Mouse (Mus musculus): ENCODE data around the gene Cers2. TPM values are rescaled to one million over a fixed set of nuclear protein-coding genes. Genes with fewer than 3 reads are reported as not detected.

Gene Cers2
- polyA plus RNA-seq, 1 experiment from 2014 or later: 209 TPM

- no peak for ATAC-seq (ENCODE audit: low FRiP score, low TSS enrichment)
- Histone ChIP-seq H3K27me3 (ENCODE audit: insufficient read depth, low read length) (no peaks in the 10 kb centered on the region), H3K9ac (replicated peaks; ENCODE audit: low read length) (no peak overlapping the region), H3K9me3 (ENCODE audit: low read length) (no peaks in the 10 kb centered on the region), H3K4me3 (ENCODE audit: low read length) (no peak overlapping the region), H3K4me2 (replicated peaks; ENCODE audit: low read depth, low read length) (no peak overlapping the region), H3K27ac (ENCODE audit: low read length) (peak overlapping the region; percentile 46), H3K36me3 (ENCODE audit: insufficient read depth, low read length) (peaks cover 18% of the 10 kb centered on the region), H3K4me1 (ENCODE audit: insufficient read depth, low read length) (peaks cover 30% of the 10 kb centered on the region)
- 79% methylated on average over 7 of the region's 7 CpGs for WGBS
Measured at GRCm38 (mm10) chr3:95286510-95286909, 28.1 kb upstream of the Cers2 start.

DNA sequence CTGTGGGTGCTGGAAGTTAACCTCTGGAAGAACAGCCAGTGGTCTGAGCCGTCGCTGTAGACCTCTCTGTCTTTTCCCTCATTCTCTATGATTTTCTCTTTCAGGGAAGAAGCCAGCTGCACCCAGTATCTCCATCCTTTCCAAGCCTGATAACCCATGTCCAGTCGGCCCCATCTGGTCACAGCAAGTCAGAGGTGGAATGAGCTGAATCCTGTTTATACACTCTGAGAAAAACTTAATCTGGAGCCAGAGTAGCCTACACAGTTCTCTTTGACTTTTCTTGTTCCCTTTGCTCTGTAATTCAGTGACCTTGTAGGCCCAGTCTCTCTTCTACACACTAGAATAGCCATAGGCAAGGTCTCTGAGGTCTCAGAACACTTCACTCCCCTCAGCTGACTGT is 27.1 kb upstream of the Cers2 start:
- Histone ChIP-seq H3K36me3 (ENCODE audit: insufficient read depth, low read length) (peaks cover 18% of the 10 kb centered on the region), H3K27ac (ENCODE audit: low read length) (no peak overlapping the region), H3K27me3 (ENCODE audit: insufficient read depth, low read length) (no peaks in the 10 kb centered on the region), H3K4me1 (ENCODE audit: insufficient read depth, low read length) (peaks cover 30% of the 10 kb centered on the region), H3K4me2 (replicated peaks; ENCODE audit: low read depth, low read length) (no peak overlapping the region), H3K9me3 (ENCODE audit: low read length) (no peaks in the 10 kb centered on the region), H3K4me3 (ENCODE audit: low read length) (no peak overlapping the region), H3K9ac (replicated peaks; ENCODE audit: low read length) (no peak overlapping the region)
- WGBS: 87% methylated on average over 3 of the region's 3 CpGs
- ATAC-seq (ENCODE audit: low FRiP score, low TSS enrichment): no peak

DNA sequence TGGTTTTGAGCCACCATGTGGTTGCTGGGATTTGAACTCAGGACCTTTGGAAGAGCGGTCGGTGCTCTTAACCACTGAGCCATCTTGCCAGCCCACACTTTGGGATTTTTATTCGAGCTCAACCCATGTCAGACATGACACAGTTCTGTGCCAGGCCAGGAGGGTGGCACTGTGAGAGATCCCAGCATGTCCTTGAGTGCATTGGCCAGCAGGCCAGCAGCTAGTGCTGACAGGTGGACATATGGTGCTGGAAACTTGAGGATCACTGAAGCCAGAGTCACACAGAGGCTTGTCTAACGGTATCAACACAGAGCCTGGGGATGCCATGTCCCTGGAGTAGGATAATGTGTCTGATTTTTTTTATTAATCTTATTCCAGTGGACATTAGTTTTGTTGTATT is 25.2 kb upstream of the Cers2 start:
- no peaks in the 10 kb centered on the region for H3K9me3 ChIP-seq (ENCODE audit: low read length)
- no peak overlapping the region for H3K9ac ChIP-seq (replicated peaks; ENCODE audit: low read length)
- H3K4me3 ChIP-seq (ENCODE audit: low read length): no peak overlapping the region
- no peak for ATAC-seq (ENCODE audit: low FRiP score, low TSS enrichment)
- no peaks in the 10 kb centered on the region for H3K27me3 ChIP-seq (ENCODE audit: insufficient read depth, low read length)
- peaks cover 27% of the 10 kb centered on the region for H3K4me1 ChIP-seq (ENCODE audit: insufficient read depth, low read length)
- 90% methylated on average over 4 of the region's 4 CpGs for WGBS
- H3K27ac ChIP-seq (ENCODE audit: low read length): no peak overlapping the region
- H3K4me2 ChIP-seq (replicated peaks; ENCODE audit: low read depth, low read length): no peak overlapping the region
- H3K36me3 ChIP-seq (ENCODE audit: insufficient read depth, low read length): peaks cover 32% of the 10 kb centered on the region

DNA sequence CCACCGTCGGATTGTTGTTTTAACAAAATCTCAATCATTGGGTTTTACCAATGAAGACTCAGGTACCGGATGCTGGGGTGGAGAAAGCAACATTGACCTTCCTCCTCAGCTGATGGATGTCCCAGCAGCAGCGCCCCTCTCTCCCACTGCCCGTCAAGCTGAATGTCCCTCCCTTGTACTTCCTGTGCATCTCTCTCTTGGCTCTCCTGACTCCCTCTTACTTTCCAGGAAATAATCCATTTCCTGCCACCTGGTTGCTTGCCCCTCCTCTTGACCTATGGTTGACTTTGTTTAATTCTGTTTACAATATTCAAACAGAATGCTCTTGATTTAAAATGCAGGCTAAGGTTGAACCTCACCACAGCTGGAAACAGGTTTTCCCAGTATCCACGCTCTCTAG is 24.4 kb upstream of the Cers2 start:
- 74% methylated on average over 6 of the region's 6 CpGs for WGBS
- Histone ChIP-seq H3K27me3 (ENCODE audit: insufficient read depth, low read length) (no peaks in the 10 kb centered on the region), H3K9ac (replicated peaks; ENCODE audit: low read length) (no peak overlapping the region), H3K4me3 (ENCODE audit: low read length) (no peak overlapping the region), H3K4me2 (replicated peaks; ENCODE audit: low read depth, low read length) (no peak overlapping the region), H3K4me1 (ENCODE audit: insufficient read depth, low read length) (peaks cover 20% of the 10 kb centered on the region), H3K36me3 (ENCODE audit: insufficient read depth, low read length) (peaks cover 40% of the 10 kb centered on the region), H3K27ac (ENCODE audit: low read length) (no peak overlapping the region), H3K9me3 (ENCODE audit: low read length) (no peaks in the 10 kb centered on the region)
- ATAC-seq (ENCODE audit: low FRiP score, low TSS enrichment): no peak

- no peak overlapping the region for H3K9ac ChIP-seq (replicated peaks; ENCODE audit: low read length)
- no peak for ATAC-seq (ENCODE audit: low FRiP score, low TSS enrichment)
- H3K36me3 ChIP-seq (ENCODE audit: insufficient read depth, low read length): peaks cover 42% of the 10 kb centered on the region
- H3K27me3 ChIP-seq (ENCODE audit: insufficient read depth, low read length): no peaks in the 10 kb centered on the region
- H3K4me1 ChIP-seq (ENCODE audit: insufficient read depth, low read length): peaks cover 17% of the 10 kb centered on the region
- WGBS: 89% methylated on average over 4 of the region's 4 CpGs
- H3K4me3 ChIP-seq (ENCODE audit: low read length): no peak overlapping the region
- H3K4me2 ChIP-seq (replicated peaks; ENCODE audit: low read depth, low read length): no peak overlapping the region
- H3K9me3 ChIP-seq (ENCODE audit: low read length): no peaks in the 10 kb centered on the region
- H3K27ac ChIP-seq (ENCODE audit: low read length): no peak overlapping the region
Measured at GRCm38 (mm10) chr3:95291041-95291440, 23.6 kb upstream of the Cers2 start.

GRCm38 (mm10) chr3:95292899-95293298 is 21.7 kb upstream of the Cers2 start:
- Histone ChIP-seq H3K4me3 (ENCODE audit: low read length) (no peak overlapping the region), H3K4me1 (ENCODE audit: insufficient read depth, low read length) (peaks cover 11% of the 10 kb centered on the region), H3K9me3 (ENCODE audit: low read length) (no peaks in the 10 kb centered on the region), H3K4me2 (replicated peaks; ENCODE audit: low read depth, low read length) (no peak overlapping the region), H3K27me3 (ENCODE audit: insufficient read depth, low read length) (no peaks in the 10 kb centered on the region), H3K9ac (replicated peaks; ENCODE audit: low read length) (no peak overlapping the region), H3K27ac (ENCODE audit: low read length) (peak overlapping the region; percentile 1; the same call in 1 of the 2 replicates), H3K36me3 (ENCODE audit: insufficient read depth, low read length) (peaks cover 44% of the 10 kb centered on the region)
- 85% methylated on average over 2 of the region's 2 CpGs for WGBS
- no peak for ATAC-seq (ENCODE audit: low FRiP score, low TSS enrichment)

GRCm38 (mm10) chr3:95293537-95293936 is 21.1 kb upstream of the Cers2 start:
- Histone ChIP-seq H3K4me3 (ENCODE audit: low read length) (no peak overlapping the region), H3K9ac (replicated peaks; ENCODE audit: low read length) (no peak overlapping the region), H3K4me1 (ENCODE audit: insufficient read depth, low read length) (peaks cover 11% of the 10 kb centered on the region), H3K36me3 (ENCODE audit: insufficient read depth, low read length) (peaks cover 38% of the 10 kb centered on the region), H3K9me3 (ENCODE audit: low read length) (no peaks in the 10 kb centered on the region), H3K27ac (ENCODE audit: low read length) (peak overlapping the region; percentile 1; the same call in 1 of the 2 replicates), H3K4me2 (replicated peaks; ENCODE audit: low read depth, low read length) (no peak overlapping the region), H3K27me3 (ENCODE audit: insufficient read depth, low read length) (no peaks in the 10 kb centered on the region)
- WGBS: 42% methylated on average over 11 of the region's 11 CpGs
- no peak; the same call in 1 of the 2 replicates for ATAC-seq (ENCODE audit: low FRiP score, low TSS enrichment)

DNA sequence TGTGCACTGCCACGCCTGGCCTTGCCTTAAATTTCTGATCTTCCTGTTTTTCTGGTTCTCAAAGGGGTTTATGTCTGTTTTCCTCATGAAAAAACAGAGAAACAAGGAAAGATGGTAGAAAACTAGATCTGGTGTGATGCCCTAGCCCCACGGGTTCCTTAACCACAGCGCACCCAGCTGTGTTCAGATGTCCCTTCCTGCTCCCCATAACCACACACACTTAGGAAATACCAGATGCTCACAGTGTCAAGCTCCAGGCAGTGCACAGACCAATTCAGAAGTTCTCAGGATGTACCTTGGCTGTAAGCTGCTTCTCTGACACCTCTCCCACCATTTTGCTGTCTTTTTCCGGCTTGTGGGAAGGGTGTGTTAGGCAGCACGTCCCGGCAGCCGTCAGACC is 20.3 kb upstream of the Cers2 start:
- 89% methylated on average over 7 of the region's 7 CpGs for whole genome bisulfite sequencing
- no peak for ATAC-seq (ENCODE audit: low FRiP score, low TSS enrichment)
- no peak overlapping the region for H3K4me3 ChIP-seq (ENCODE audit: low read length)
- peaks cover 11% of the 10 kb centered on the region for H3K4me1 ChIP-seq (ENCODE audit: insufficient read depth, low read length)
- no peaks in the 10 kb centered on the region for H3K9me3 ChIP-seq (ENCODE audit: low read length)
- peaks cover 35% of the 10 kb centered on the region for H3K36me3 ChIP-seq (ENCODE audit: insufficient read depth, low read length)
- no peaks in the 10 kb centered on the region for H3K27me3 ChIP-seq (ENCODE audit: insufficient read depth, low read length)
- H3K27ac ChIP-seq (ENCODE audit: low read length): no peak overlapping the region
- no peak overlapping the region for H3K9ac ChIP-seq (replicated peaks; ENCODE audit: low read length)
- no peak overlapping the region for H3K4me2 ChIP-seq (replicated peaks; ENCODE audit: low read depth, low read length)

GRCm38 (mm10) chr3:95294718-95295117 is 19.9 kb upstream of the Cers2 start:
- Histone ChIP-seq H3K4me1 (ENCODE audit: insufficient read depth, low read length) (peaks cover 11% of the 10 kb centered on the region), H3K27ac (ENCODE audit: low read length) (no peak overlapping the region), H3K27me3 (ENCODE audit: insufficient read depth, low read length) (no peaks in the 10 kb centered on the region), H3K9me3 (ENCODE audit: low read length) (no peaks in the 10 kb centered on the region), H3K36me3 (ENCODE audit: insufficient read depth, low read length) (peaks cover 35% of the 10 kb centered on the region), H3K4me2 (replicated peaks; ENCODE audit: low read depth, low read length) (no peak overlapping the region), H3K4me3 (ENCODE audit: low read length) (no peak overlapping the region), H3K9ac (replicated peaks; ENCODE audit: low read length) (no peak overlapping the region)
- ATAC-seq (ENCODE audit: low FRiP score, low TSS enrichment): no peak
- WGBS: 86% methylated on average over 5 of the region's 5 CpGs

- no peak overlapping the region for H3K4me2 ChIP-seq (replicated peaks; ENCODE audit: low read depth, low read length)
- peak; percentile 42; the same call in 1 of the 2 replicates for ATAC-seq (ENCODE audit: low FRiP score, low TSS enrichment)
- WGBS: 70% methylated on average over 11 of the region's 11 CpGs
- H3K27me3 ChIP-seq (ENCODE audit: insufficient read depth, low read length): no peaks in the 10 kb centered on the region
- peak overlapping the region; percentile 35; the same call in 1 of the 2 replicates for H3K27ac ChIP-seq (ENCODE audit: low read length)
- H3K4me3 ChIP-seq (ENCODE audit: low read length): no peak overlapping the region
- peaks cover 11% of the 10 kb centered on the region for H3K4me1 ChIP-seq (ENCODE audit: insufficient read depth, low read length)
- no peaks in the 10 kb centered on the region for H3K9me3 ChIP-seq (ENCODE audit: low read length)
- H3K36me3 ChIP-seq (ENCODE audit: insufficient read depth, low read length): peaks cover 35% of the 10 kb centered on the region
- peak overlapping the region; percentile 27; the same call in 1 of the 2 replicates for H3K9ac ChIP-seq (replicated peaks; ENCODE audit: low read length)
Measured at GRCm38 (mm10) chr3:95295321-95296102, 19.1 kb upstream of the Cers2 start.
